Mouse (Mus musculus): ENCODE measurements around the gene Ldlrad3. TPM values are rescaled to one million over a fixed set of nuclear protein-coding genes. Genes with fewer than 3 reads are reported as not detected.

Ldlrad3 gene
- total and polyA plus RNA-seq, 3 experiments = 3.5 to 6.1 TPM; not detected in 1

DNA sequence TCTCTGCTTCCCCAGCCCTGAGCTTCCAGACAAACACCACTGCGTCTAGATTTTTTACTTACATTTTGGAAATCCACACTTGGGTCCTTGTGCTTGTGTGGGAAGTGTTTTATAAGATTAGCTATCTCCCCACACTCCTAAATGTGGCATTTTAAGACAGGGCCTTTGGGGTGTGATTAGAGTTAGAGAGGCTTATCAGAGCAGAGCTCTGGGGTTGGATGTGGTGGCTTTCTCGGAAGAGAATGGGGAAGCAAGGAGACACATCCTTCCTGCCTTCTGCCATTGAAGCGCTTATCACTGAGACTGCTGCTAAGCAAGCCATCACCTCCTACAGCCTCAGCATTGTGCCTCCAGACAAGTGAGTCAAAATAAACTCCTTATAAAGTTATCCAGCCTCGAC is 8.1 kb upstream of the Ldlrad3 start:
- H3K4me3 ChIP-seq (ENCODE audit: control insufficient read depth in 1 of 2, insufficient read depth in 1 of 2, low read depth in 2 of 2, low read length in 2 of 2) = no peak overlapping the region
- TF ChIP-seq BHLHE40 (IDR thresholded peaks at IDR 0.05; ENCODE audit: borderline replicate concordance, low read depth, low read length) (peak; percentile 72; the same call in 1 of the 2 replicates), TAL1 (IDR thresholded peaks at IDR 0.05; ENCODE audit: low read length) (peak; percentile 81), MAFK (IDR thresholded peaks at IDR 0.05; ENCODE audit: borderline replicate concordance, low read depth, low read length) (peak; percentile 21; the same call in 1 of the 2 replicates), JUND (IDR thresholded peaks at IDR 0.05; ENCODE audit: low read depth, low read length) (no peak), SIN3A (IDR thresholded peaks at IDR 0.05; ENCODE audit: low read length) (peak; percentile 61), HCFC1 (IDR thresholded peaks at IDR 0.05; ENCODE audit: low read depth, low read length) (no peak), ZKSCAN1 (IDR thresholded peaks at IDR 0.05; ENCODE audit: low read depth, low read length) (no peak), GABPA (IDR thresholded peaks at IDR 0.05; ENCODE audit: low read depth, low read length) (no peak), EP300 (IDR thresholded peaks at IDR 0.05; ENCODE audit: low read depth in 1 of 2, low read length in 2 of 2) (peak; percentile 95 to 96), ELF1 (IDR thresholded peaks at IDR 0.05; ENCODE audit: low read depth, low read length) (no peak), USF1 (IDR thresholded peaks at IDR 0.05; ENCODE audit: low read depth, low read length) (no peak), ZC3H11A (IDR thresholded peaks at IDR 0.05; ENCODE audit: low read depth, low read length) (no peak), GATA1 (IDR thresholded peaks at IDR 0.05; ENCODE audit: low read depth, low read length) (peak; percentile 98), TBP (IDR thresholded peaks at IDR 0.05; ENCODE audit: low read depth, low read length) (peak; percentile 60; the same call in 1 of the 2 replicates), RCOR1 (IDR thresholded peaks at IDR 0.05; ENCODE audit: low read depth, low read length) (peak; percentile 98), ZNF384 (IDR thresholded peaks at IDR 0.05; ENCODE audit: low read depth, low read length) (no peak), ETS1 (IDR thresholded peaks at IDR 0.05; ENCODE audit: low read depth, low read length) (peak; percentile 70; the same call in 1 of the 2 replicates), TCF12 (IDR thresholded peaks at IDR 0.05; ENCODE audit: low read depth, low read length) (peak; percentile 93), MAZ (IDR thresholded peaks at IDR 0.05; ENCODE audit: low read depth, low read length) (no peak), USF2 (IDR thresholded peaks at IDR 0.05; ENCODE audit: borderline replicate concordance in 1 of 2, insufficient read depth in 1 of 2, low read depth in 1 of 2, low read length in 2 of 2) (no peak), MYC (IDR thresholded peaks at IDR 0.05; ENCODE audit: low read depth, low read length) (0 out of 2 replicates have a peak, but pooled peaks have one; percentile 46)
- H3K27ac ChIP-seq (ENCODE audit: control insufficient read depth, low read depth, low read length) = no peak overlapping the region
- H3K9ac ChIP-seq (ENCODE audit: control insufficient read depth, low read depth, low read length, poor library complexity, severe bottlenecking) = no peak overlapping the region
- peaks cover 0 to 16% of the 10 kb centered on the region in 2 experiments; a peak in 3 of 4 replicates for H3K4me1 ChIP-seq (ENCODE audit: control insufficient read depth in 1 of 2, insufficient read depth in 2 of 2, low read length in 2 of 2)
- DNase-seq (ENCODE audit: low read depth, low spot score) = peak; percentile 89
- peaks cover 0 to 18% of the 10 kb centered on the region in 2 experiments; a peak in 2 of 4 replicates for H3K36me3 ChIP-seq (ENCODE audit: control insufficient read depth in 1 of 2, insufficient read depth in 2 of 2, low read length in 2 of 2)
- H3K79me2 ChIP-seq (ENCODE audit: control insufficient read depth, insufficient read depth, low read length, poor library complexity) = no peaks in the 10 kb centered on the region
- no peaks in the 10 kb centered on the region for H3K27me3 ChIP-seq (ENCODE audit: control insufficient read depth in 1 of 2, insufficient read depth in 2 of 2, low read length in 2 of 2)
- no peaks in the 10 kb centered on the region for H3K9me3 ChIP-seq (replicated peaks; ENCODE audit: insufficient read depth, low read length)
